Mouse (Mus musculus): ENCODE data around the gene Olfr136. TPM values are rescaled to one million over a fixed set of nuclear protein-coding genes. Genes with fewer than 3 reads are reported as not detected.

Gene Olfr136
- polyA plus RNA-seq (2014; fragmentation: Illumina TruSeq; extraction: RNeasy Lipid Tissue Mini Kit (QIAGEN cat#74804); ENCODE audit: low read depth, low replicate concordance): not detected

DNA sequence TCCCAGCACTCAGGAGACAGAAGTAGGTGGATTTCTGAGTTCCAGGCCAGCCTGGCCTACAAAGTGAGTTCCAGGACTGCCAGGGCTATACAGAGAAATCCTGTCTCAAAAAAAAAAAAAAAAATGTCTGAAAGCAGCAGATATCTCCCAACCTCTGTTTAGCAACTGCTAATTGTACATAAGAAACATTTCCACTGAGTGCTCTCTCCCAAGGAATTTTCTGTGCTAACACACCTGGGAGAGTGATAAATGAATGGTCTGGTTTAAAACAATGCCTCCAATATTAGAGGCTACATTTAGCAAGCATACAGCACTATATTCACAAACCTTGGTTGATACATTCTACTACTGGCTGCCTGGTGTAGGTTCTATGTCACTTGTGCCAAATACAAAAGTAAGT, at the start of gene Olfr136:
Gene Olfr136, plus strand, starts transcription at position 301 of the 400 bp plus-strand sequence.

DNA sequence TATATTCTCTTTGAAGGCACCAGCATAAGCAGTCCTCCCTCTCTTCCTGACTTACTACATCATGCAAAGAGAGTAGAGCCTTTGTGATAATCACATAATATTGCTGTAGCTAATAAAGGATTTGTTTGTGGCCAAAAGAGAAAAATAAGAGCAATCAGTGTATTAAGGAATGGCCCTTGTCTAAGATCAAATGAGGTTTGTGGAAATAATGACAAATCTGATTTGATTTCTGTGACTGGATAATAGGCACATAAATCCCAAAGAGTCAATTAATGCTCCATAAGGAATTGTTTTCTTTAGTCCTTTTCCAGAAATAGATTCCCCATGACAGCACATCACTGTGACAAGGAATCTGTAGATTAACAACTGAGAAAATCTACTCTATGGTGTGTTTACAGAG, 22.2 kb upstream of the Olfr136 start, which contains the start of gene Olfr137:
Gene Olfr137, minus strand, starts transcription at position 101 of the 400 bp plus-strand sequence.

Other genes with a start within 250 kb of the Olfr136 start
- gene Olfr131, start 241.1 kb upstream of the Olfr136 start, polyA plus RNA-seq (2014; fragmentation: Illumina TruSeq; extraction: RNeasy Lipid Tissue Mini Kit (QIAGEN cat#74804); ENCODE audit: low read depth, low replicate concordance): not detected
- not detected for gene Olfr132, start 195.3 kb upstream of the Olfr136 start, polyA plus RNA-seq (2014; fragmentation: Illumina TruSeq; extraction: RNeasy Lipid Tissue Mini Kit (QIAGEN cat#74804); ENCODE audit: low read depth, low replicate concordance)
- gene Olfr133, start 184.6 kb upstream of the Olfr136 start, polyA plus RNA-seq (2014; fragmentation: Illumina TruSeq; extraction: RNeasy Lipid Tissue Mini Kit (QIAGEN cat#74804); ENCODE audit: low read depth, low replicate concordance): not detected
- not detected for gene Olfr134, start 158.4 kb upstream of the Olfr136 start, polyA plus RNA-seq (2014; fragmentation: Illumina TruSeq; extraction: RNeasy Lipid Tissue Mini Kit (QIAGEN cat#74804); ENCODE audit: low read depth, low replicate concordance)
- gene Olfr135, start 125.5 kb upstream of the Olfr136 start, polyA plus RNA-seq (2014; fragmentation: Illumina TruSeq; extraction: RNeasy Lipid Tissue Mini Kit (QIAGEN cat#74804); ENCODE audit: low read depth, low replicate concordance): not detected
- not detected for gene Olfr138, start 68.8 kb upstream of the Olfr136 start, polyA plus RNA-seq (2014; fragmentation: Illumina TruSeq; extraction: RNeasy Lipid Tissue Mini Kit (QIAGEN cat#74804); ENCODE audit: low read depth, low replicate concordance)
- not detected for gene Olfr137, start 22.3 kb upstream of the Olfr136 start, polyA plus RNA-seq (2014; fragmentation: Illumina TruSeq; extraction: RNeasy Lipid Tissue Mini Kit (QIAGEN cat#74804); ENCODE audit: low read depth, low replicate concordance)
- gene Esp36, start 90.4 kb downstream of the Olfr136 start, polyA plus RNA-seq (2014; fragmentation: Illumina TruSeq; extraction: RNeasy Lipid Tissue Mini Kit (QIAGEN cat#74804); ENCODE audit: low read depth, low replicate concordance): not detected
- gene Esp34, start 224.4 kb downstream of the Olfr136 start, polyA plus RNA-seq (2014; fragmentation: Illumina TruSeq; extraction: RNeasy Lipid Tissue Mini Kit (QIAGEN cat#74804); ENCODE audit: low read depth, low replicate concordance): not detected